Mouse (Mus musculus) gastrocnemius, adult 2 months (tissue): ENCODE measurements around the gene Ank. TPM values are rescaled to one million over a fixed set of nuclear protein-coding genes. Genes with fewer than 3 reads are reported as not detected.

Source experiments
- DNase-seq: peaks from one replicate; pipeline ENCODE4 v3.0.0; 2022
- H3K27ac ChIP-seq: fragments of 200-600 bp; 2 replicates; pipeline ENCODE4 v1.8.1; 2022; ENCODE audit warnings: mild to moderate bottlenecking
- H3K4me3 ChIP-seq: fragments of 200-600 bp; 2 replicates; pipeline ENCODE4 v1.8.1; 2022; ENCODE audit warnings: mild to moderate bottlenecking, moderate library complexity
- CTCF ChIP-seq: fragments of 200-600 bp; IDR thresholded peaks from 2 replicates; pipeline ENCODE4 v1.8.1; 2022; ENCODE audit warnings: antibody characterized with exemption, mild to moderate bottlenecking, moderate library complexity
- intact Hi-C: fragments of 180-260 bp; cut with DNase I; formaldehyde crosslinking; loops from one replicate; pipeline ENCODE4 v1.15.1; 2025
- total RNA-seq, 2 experiments: library from RNA; stranded (reverse); gene quantifications; 2 replicates each; pipeline ENCODE4 v1.2.3; 2021

Ank gene
- total RNA-seq, 2 experiments from 2014 or later = 134 to 142 TPM

DNA sequence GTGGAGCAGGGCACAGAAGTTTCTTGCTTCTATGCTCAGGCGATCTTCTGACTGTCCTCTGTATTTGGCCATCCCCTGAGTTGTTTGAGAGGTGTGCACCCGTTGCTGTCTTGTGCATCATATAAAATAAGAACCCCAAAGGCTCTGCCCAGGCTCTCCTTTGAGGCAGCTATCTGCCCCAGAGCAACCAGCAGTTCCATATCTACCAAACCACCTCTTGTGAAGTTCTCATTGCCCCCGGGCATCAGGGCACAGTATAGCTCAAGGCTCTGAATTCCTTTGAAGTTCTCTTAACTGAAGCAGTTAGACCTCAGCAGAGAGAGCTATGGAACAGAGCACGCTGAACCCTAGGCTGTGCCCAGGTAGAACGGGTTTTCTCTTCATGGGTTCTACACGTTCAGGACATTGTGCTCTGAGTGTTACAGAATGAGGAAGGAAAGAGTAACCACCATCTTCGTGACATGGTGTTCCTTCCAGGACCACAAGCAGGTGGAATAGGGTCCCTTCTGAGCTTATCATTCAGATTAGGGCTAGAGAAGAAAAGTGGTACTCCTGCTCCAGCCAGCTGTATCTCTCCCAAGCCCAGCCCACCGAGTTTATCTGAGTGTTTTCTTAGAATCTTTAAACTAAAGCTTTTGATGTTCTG lies 25.1 kb downstream of the Ank start:
- TF ChIP-seq CTCF = no peak
- no peak overlapping the region for H3K4me3 ChIP-seq
- intact Hi-C loops = no loop called here
- no peak overlapping the region for H3K27ac ChIP-seq
- DNase-seq = no peak

GRCm38 (mm10) chr15:27492156-27492555 lies 25.7 kb downstream of the Ank start:
- no peak for DNase-seq
- no peak overlapping the region for H3K4me3 ChIP-seq
- TF ChIP-seq CTCF = no peak
- no peak overlapping the region for H3K27ac ChIP-seq
- intact Hi-C loops = no loop called here

DNA sequence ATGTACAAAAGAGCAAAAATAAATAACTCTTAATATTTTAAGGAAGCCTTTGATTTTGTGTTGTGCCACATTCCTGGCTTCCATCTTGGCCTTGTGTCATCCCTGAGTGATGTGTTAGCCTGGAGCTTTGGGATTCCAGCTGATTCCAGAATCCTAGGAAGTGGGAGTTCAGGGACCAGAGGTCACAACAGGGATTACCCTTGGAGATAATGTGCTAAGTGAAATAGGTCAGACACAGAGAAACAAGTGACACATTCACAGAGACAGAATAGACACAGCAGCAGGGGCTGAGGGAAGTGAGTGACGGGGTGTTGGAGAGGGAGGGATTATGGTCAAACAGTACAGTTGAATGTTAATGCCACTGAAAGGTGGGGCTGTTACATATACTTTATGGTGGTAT lies 26.3 kb downstream of the Ank start:
- intact Hi-C loops = no loop called here
- H3K4me3 ChIP-seq = no peak overlapping the region
- no peak overlapping the region for H3K27ac ChIP-seq
- no peak for DNase-seq
- TF ChIP-seq CTCF = no peak

- intact Hi-C loops = no loop called here
Observed at GRCm38 (mm10) chr15:27493516-27493915, 27.0 kb downstream of the Ank start.

DNA sequence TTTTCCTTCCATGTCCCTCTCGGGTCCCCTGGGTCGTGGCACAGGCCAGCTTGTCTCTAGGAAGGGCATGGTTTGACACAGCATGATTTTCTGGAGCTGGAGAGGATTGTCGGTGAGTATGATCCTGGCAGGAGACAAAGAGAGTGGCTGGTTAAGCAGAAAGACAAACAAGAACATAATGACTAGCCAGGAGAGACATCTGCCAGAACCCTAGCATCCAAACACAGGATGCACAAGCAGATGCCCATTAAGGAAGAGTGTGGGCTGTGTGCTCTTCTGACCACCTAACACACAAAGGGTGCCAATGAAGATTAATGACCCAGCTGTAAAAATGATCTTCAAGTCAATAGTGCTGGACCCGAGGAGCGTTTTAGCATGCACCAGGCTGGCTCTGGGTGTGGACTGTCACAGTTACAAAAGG lies 29.5 kb downstream of the Ank start:
- intact Hi-C loops = no loop called here
- H3K27ac ChIP-seq = peak overlapping the region; percentile 39; the same call in 1 of the 2 replicates
- no peak for TF ChIP-seq CTCF
- H3K4me3 ChIP-seq = no peak overlapping the region
- no peak for DNase-seq

More at GRCm38 (mm10) chr15:27493516-27493915, 27.0 kb downstream of the Ank start:
- DNase-seq = no peak
- TF ChIP-seq CTCF = no peak
- H3K27ac ChIP-seq = peak overlapping the region; percentile 66
- no peak overlapping the region for H3K4me3 ChIP-seq

GRCm38 (mm10) chr15:27496596-27497299 lies 30.3 kb downstream of the Ank start:
- Histone ChIP-seq H3K4me3 (no peak overlapping the region), H3K27ac (peak overlapping the region; percentile 49; the same call in 1 of the 2 replicates)
- intact Hi-C loops = no loop called here
- DNase-seq = no peak
- TF ChIP-seq CTCF = no peak

DNA sequence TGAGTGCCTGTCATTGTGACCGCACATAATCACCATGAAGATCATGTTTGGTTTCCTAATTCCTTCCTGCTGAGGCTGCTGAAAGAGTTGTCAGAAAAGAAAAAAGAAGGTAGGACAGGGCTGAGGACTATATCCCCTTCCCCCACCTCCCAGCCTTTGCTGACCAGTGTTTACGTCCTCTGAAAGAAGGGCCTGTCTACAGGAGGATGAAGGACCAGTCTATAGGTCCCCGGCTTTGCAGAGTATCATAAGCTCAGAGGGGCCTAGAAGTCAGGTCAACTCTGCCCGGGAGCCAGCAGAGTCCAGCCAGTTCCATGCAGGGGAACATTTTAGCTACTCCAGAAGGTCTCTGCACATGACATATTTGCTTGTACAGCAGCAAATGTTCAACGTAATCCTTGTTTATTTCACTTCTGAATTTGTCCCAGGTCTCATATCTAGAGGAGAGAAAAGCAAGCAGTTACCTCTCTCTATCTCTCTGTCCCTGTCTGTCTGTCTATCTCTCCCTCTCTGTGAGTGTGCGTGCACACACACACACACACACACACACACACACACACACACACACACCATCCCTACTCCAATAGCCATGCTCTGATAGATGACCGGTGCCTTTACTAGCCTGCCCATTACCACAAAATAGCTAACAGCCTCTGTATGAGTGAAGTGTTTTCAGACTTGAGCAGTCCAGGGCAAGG lies 31.0 kb downstream of the Ank start:
- intact Hi-C loops = no loop called here
- peak overlapping the region; percentile 49; the same call in 1 of the 2 replicates for H3K27ac ChIP-seq

GRCm38 (mm10) chr15:27498078-27498477 lies 31.6 kb downstream of the Ank start:
- Histone ChIP-seq H3K27ac (peak overlapping the region; percentile 49; the same call in 1 of the 2 replicates), H3K4me3 (no peak overlapping the region)
- intact Hi-C loops = no loop called here
- TF ChIP-seq CTCF = no peak
- no peak for DNase-seq

More for the DNA sequence above, 31.0 kb downstream of the Ank start:
- no peak overlapping the region for H3K4me3 ChIP-seq
- DNase-seq = no peak
- no peak for TF ChIP-seq CTCF

DNA sequence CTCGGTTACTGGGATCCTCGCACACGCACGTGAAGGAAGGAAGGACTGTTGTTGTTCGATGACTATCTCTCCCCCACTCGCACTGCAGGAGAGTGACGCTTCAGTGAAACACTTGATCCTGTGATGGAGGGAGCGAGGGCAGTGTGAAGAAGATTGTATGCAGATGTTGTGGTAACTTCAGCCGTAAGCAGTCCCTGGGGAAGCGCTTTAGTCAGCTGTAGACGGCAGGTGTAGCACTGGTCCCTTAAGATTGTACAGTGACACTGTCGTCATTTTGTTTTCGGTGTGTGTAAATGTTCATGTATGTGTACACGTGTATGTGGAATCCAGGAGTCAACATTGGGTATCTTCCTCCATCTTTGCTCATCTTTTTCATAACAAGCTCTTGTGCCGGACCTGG lies 33.9 kb downstream of the Ank start:
- intact Hi-C loops = loop anchor here (5.0 kb wide), 1 partner anchor 33 kb away; the partner anchor contains the start of gene Ank
- TF ChIP-seq CTCF = no peak

GRCm38 (mm10) chr15:27502338-27502737 lies 35.9 kb downstream of the Ank start:
- intact Hi-C loops = loop anchor here (5.0 kb wide), 1 partner anchor 35 kb away; the partner anchor contains the start of gene Ank
- no peak for DNase-seq
- Histone ChIP-seq H3K4me3 (no peak overlapping the region), H3K27ac (peak overlapping the region; percentile 68)
- no peak for TF ChIP-seq CTCF

More for the DNA sequence above, 33.9 kb downstream of the Ank start:
- DNase-seq = no peak
- Histone ChIP-seq H3K27ac (no peak overlapping the region), H3K4me3 (no peak overlapping the region)

GRCm38 (mm10) chr15:27503221-27503620 lies 36.7 kb downstream of the Ank start:
- peak; percentile 69 for DNase-seq
- H3K27ac ChIP-seq = peak overlapping the region; percentile 93

More at GRCm38 (mm10) chr15:27503221-27503620, 36.7 kb downstream of the Ank start:
- intact Hi-C loops = loop anchor here (5.0 kb wide), 1 partner anchor 36 kb away; the partner anchor contains the start of gene Ank
- TF ChIP-seq CTCF = no peak
- peak overlapping the region; percentile 15; the same call in 1 of the 2 replicates for H3K4me3 ChIP-seq
